Mouse (Mus musculus) E14TG2a.4 (cell line): ENCODE results near the gene Ttyh2.
A peak's percentile ranks its signal among the peaks of the same experiment; 100 is the strongest.

Experiments used
- CTCF ChIP-seq: conservative IDR thresholded peaks from 2 replicates; pipeline ENCODE4 v1.5.1; 2014; ENCODE audit warnings: low read length
- NANOG ChIP-seq: IDR thresholded peaks from 2 replicates; pipeline ENCODE4 v1.6.1; 2014; ENCODE audit warnings: borderline replicate concordance, low read length, mixed read lengths
- POU5F1 ChIP-seq: IDR thresholded peaks from 2 replicates; pipeline ENCODE4 v1.6.1; 2014; ENCODE audit warnings: low read length, borderline replicate concordance

GRCm38 (mm10) chr11:114668741-114669623 is 6.2 kb upstream of the Ttyh2 start:
- TF ChIP-seq CTCF (peak; percentile 24), NANOG (no peak), POU5F1 (no peak)
